Mouse (Mus musculus) forebrain, embryonic 12.5 days (tissue): ENCODE measurements around the gene Gper1. TPM values are rescaled to one million over a fixed set of nuclear protein-coding genes. Genes with fewer than 3 reads are reported as not detected.

Source experiments
- ATAC-seq: fragments of 200-750 bp; cut with Nextera tagmentation; 2 replicates; pipeline ENCODE4 v1.8.0; 2017; ENCODE audit warnings: moderate TSS enrichment; ENCODE audit not compliant: low FRiP score
- H3K27ac ChIP-seq: fragments of 300-500 bp; sonication (generic); 2 replicates; pipeline ENCODE4 v1.5.1; 2016; ENCODE audit warnings: mild to moderate bottlenecking
- H3K27me3 ChIP-seq: fragments of 300-500 bp; sonication (generic); 2 replicates; pipeline ENCODE4 v1.6.1; 2016; ENCODE audit warnings: mild to moderate bottlenecking
- H3K36me3 ChIP-seq: fragments of 300-500 bp; sonication (generic); replicated peaks from 2 replicates; pipeline ENCODE4 v1.6.1; 2016; ENCODE audit warnings: mild to moderate bottlenecking
- H3K4me1 ChIP-seq: fragments of 300-500 bp; sonication (generic); 2 replicates; pipeline ENCODE4 v1.6.1; 2016
- H3K4me2 ChIP-seq: fragments of 300-500 bp; sonication (generic); 2 replicates; pipeline ENCODE4 v1.6.1; 2016; ENCODE audit warnings: mild to moderate bottlenecking, moderate library complexity
- H3K4me3 ChIP-seq: fragments of 300-500 bp; sonication (generic); replicated peaks from 2 replicates; pipeline ENCODE4 v1.5.1; 2016; ENCODE audit warnings: mild to moderate bottlenecking
- H3K9ac ChIP-seq: fragments of 300-500 bp; sonication (generic); 2 replicates; pipeline ENCODE4 v1.6.1; 2016; ENCODE audit warnings: mild to moderate bottlenecking
- H3K9me3 ChIP-seq: fragments of 300-500 bp; sonication (generic); 2 replicates; pipeline ENCODE4 v1.6.1; 2016
- WGBS: fragments of 180-500 bp; shearing (Covaris S2); methylation state at CpG from one replicate; pipeline ENCODE4 v1.1.7; 2016; 5-methylcytosine and 5-hydroxymethylcytosine counted together
- polyA plus RNA-seq: library from polyadenylated mRNA; unstranded; fragments of >200 nt; fragmentation: Nextera tagmentation; extraction: Ambion mirVana; gene quantifications from 2 replicates; pipeline ENCODE4 v1.2.1, GENCODE M21; 2016

Gper1 gene
- polyA plus RNA-seq, 1 experiment from 2014 or later = 4.1 TPM

DNA sequence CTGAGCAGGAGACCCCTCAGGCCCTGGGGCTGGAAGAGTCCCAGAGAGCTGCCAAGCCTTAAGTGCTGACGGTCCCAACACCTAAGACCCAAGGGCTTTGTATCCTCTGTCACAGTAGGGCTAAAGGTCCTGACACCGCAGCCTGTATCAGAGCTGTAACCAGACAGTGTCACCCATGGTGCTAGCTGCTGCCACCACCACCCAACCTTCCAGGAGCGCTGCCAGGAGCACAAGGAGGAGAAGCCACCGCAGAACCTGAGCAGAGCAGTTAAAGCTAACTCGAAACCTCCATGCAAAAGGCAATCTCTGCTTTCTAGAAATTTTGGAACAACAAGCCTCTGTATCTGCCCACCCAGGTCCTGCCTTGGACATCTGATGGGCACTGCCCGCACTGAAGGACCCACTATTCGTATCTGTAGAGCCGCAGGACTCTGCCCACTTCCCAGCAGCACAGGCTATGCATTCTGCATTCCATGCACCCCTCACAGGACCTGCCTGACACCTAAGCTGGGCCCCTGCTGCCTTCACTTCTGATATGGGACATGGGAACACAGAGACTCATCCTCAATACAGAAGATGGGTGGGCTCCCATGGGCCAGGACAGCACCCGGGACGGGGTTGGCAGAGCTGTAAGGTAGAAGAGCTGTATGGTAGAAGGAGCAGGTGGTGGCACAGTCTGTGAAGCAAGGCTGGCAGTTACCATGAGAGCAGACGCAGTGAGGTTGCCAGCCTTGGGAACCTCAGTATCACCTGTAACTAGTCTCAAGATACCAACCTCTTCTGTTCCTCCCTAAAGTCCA lies 18.2 kb downstream of the Gper1 start:
- Histone ChIP-seq H3K4me2 (no peak overlapping the region), H3K9me3 (no peaks in the 10 kb centered on the region), H3K9ac (no peak overlapping the region), H3K27ac (no peak overlapping the region), H3K4me3 (no peak overlapping the region), H3K27me3 (no peaks in the 10 kb centered on the region), H3K4me1 (peaks cover 17% of the 10 kb centered on the region), H3K36me3 (no peaks in the 10 kb centered on the region)
- ATAC-seq = no peak
- WGBS = 91% methylated on average over 11 of the region's 11 CpGs

DNA sequence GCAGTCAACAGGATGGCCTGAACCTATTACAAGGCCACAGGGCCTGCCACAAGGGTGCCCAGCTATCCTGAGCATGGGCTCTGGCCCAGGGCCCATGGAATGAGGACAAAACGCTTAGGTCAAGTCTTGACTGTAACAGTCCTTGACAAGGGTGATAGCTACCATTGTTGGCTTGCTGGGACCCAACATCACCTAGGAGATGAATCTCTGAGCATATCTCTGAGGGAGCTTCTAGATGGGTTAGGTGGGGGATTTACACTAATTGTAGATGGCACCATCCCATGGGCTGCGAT lies 18.7 kb downstream of the Gper1 start:
- H3K36me3 ChIP-seq = no peaks in the 10 kb centered on the region
- H3K4me1 ChIP-seq = peaks cover 18% of the 10 kb centered on the region
- no peak overlapping the region for H3K27ac ChIP-seq
- H3K27me3 ChIP-seq = no peaks in the 10 kb centered on the region
- no peak for ATAC-seq
- 87% methylated on average over 2 of the region's 2 CpGs for WGBS
- no peaks in the 10 kb centered on the region for H3K9me3 ChIP-seq
- H3K9ac ChIP-seq = no peak overlapping the region
- no peak overlapping the region for H3K4me3 ChIP-seq
- H3K4me2 ChIP-seq = no peak overlapping the region

DNA sequence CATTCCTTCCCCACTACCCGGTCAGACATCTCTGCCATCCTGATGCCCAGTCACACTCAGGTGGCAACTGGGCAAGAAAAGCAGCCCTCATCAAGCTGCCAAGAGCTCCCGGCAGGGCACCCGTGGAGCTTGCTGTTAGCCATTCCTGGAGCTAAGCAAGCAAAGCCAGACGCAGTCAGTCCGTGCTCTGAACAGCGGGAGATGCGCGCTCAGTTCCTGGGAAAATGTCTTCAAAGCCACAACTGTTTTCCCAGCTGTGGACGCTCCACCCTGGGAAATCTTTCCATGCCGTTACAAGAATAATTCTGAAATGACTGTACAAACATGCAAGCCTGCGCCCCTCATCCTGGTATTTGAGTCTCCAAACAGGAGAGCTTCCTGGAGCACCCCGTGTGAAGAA lies 19.5 kb downstream of the Gper1 start:
- no peaks in the 10 kb centered on the region for H3K27me3 ChIP-seq
- no peak overlapping the region for H3K4me2 ChIP-seq
- H3K36me3 ChIP-seq = no peaks in the 10 kb centered on the region
- H3K27ac ChIP-seq = 0 out of 2 replicates have a peak overlapping the region, but pooled peaks have one; percentile 31
- H3K9me3 ChIP-seq = no peaks in the 10 kb centered on the region
- WGBS = 87% methylated on average over 12 of the region's 12 CpGs
- no peak overlapping the region for H3K4me3 ChIP-seq
- no peak overlapping the region for H3K9ac ChIP-seq
- peaks cover 18% of the 10 kb centered on the region for H3K4me1 ChIP-seq
- ATAC-seq = no peak

DNA sequence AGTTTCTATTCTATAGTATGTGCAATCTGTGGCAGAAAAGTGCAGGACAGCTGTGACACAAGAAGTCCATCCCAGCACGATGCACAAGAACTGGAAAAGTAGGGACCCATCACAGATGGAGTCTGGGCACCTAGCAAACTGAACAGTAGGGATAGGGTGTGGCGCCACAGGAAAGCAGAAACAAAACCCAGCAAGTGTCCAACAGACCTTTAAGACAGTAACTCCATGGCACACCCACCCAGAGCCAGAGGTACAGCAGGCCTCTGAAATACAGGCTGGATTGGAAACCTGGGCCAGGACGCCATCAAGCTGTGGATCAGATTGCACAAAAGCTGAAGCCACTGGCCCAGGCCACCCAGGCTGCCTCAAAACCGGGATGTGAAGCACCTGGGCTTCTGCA lies 20.0 kb downstream of the Gper1 start:
- Histone ChIP-seq H3K4me3 (no peak overlapping the region), H3K36me3 (no peaks in the 10 kb centered on the region), H3K27me3 (no peaks in the 10 kb centered on the region), H3K9me3 (no peaks in the 10 kb centered on the region), H3K27ac (0 out of 2 replicates have a peak overlapping the region, but pooled peaks have one; percentile 31), H3K9ac (no peak overlapping the region), H3K4me2 (no peak overlapping the region), H3K4me1 (peaks cover 18% of the 10 kb centered on the region)
- WGBS = 91% methylated on average over 4 of the region's 4 CpGs
- ATAC-seq = no peak

DNA sequence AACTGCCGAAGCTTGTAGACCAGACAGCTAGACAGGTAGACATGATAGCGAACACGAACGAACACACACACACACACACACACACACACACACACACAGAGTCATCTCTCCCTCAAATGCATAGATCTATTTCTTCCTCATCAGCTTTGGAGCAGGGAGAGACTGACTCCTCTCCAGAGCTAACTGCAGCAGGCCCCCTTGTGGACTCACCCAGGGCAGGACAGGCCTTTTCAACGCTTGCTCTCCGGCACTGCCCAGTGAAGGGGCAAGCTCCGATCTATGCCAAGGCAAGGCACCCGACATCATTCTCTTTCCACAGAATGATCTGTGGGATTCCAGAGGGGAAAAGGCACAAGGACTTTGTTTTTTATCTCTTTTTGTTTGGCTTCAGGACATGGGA lies 22.3 kb downstream of the Gper1 start:
- Histone ChIP-seq H3K9ac (no peak overlapping the region), H3K27ac (no peak overlapping the region), H3K9me3 (no peaks in the 10 kb centered on the region), H3K27me3 (no peaks in the 10 kb centered on the region), H3K4me1 (peaks cover 26% of the 10 kb centered on the region), H3K36me3 (no peaks in the 10 kb centered on the region), H3K4me2 (no peak overlapping the region), H3K4me3 (no peak overlapping the region)
- WGBS = 89% methylated on average over 8 of the region's 8 CpGs
- ATAC-seq = no peak

DNA sequence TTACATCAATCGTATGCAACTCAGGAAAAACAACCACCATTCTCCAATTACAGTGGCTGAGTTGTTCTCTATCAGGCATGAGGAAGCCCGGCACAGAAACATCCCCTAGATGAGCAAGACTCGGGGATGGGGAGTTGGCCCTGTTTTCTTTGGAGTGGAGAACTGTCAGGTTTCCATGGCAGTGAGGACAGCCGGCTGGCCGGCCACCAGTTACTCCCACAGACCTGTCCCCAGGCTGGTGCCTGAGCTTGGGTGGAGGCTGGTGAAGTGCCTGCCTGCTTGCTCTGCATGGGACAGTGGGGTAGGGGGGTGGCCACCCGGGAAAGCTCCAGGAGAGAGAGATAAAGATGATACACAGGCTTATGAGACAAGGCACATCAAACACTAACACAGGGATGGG lies 25.1 kb downstream of the Gper1 start:
- Histone ChIP-seq H3K27me3 (no peaks in the 10 kb centered on the region), H3K9ac (no peak overlapping the region), H3K4me1 (peaks cover 23% of the 10 kb centered on the region), H3K27ac (no peak overlapping the region), H3K9me3 (no peaks in the 10 kb centered on the region), H3K4me2 (no peak overlapping the region), H3K4me3 (no peak overlapping the region), H3K36me3 (peaks cover 6% of the 10 kb centered on the region)
- ATAC-seq = no peak
- 80% methylated on average over 6 of the region's 6 CpGs for WGBS

DNA sequence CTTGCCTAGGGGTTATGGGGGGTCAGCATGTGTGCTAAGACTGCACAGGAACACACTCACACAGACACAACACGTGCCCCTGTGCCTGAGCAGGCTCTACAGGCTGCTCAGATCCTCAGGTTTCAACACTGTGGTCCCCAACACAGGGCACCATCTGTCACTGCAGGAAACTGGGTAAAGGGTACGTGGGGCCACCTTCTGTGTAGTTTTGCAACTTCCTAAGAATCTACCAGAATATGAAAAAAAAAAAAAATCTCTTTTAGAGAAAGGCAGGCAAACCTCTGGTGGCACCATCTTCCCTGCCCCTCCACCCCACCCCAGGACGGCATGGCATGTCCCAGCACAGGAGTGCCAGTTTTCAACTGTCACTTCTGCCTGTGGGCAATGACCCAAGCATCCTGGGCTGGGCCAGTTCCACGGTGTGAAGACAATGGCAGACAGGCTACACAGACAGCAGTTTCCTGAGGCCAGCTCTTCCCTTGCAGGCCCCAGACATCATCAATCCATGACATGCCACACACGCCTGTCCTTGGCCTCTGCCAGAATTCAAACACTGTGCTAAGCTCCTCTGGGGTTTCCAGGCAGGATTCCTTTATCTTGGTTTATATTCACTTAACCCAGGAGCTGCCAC lies 26.3 kb downstream of the Gper1 start:
- Histone ChIP-seq H3K4me2 (no peak overlapping the region), H3K9me3 (no peaks in the 10 kb centered on the region), H3K36me3 (peaks cover 8% of the 10 kb centered on the region), H3K4me3 (no peak overlapping the region), H3K4me1 (peaks cover 21% of the 10 kb centered on the region), H3K27me3 (no peaks in the 10 kb centered on the region), H3K9ac (0 out of 2 replicates have a peak overlapping the region, but pooled peaks have one; percentile 31), H3K27ac (peak overlapping the region; percentile 27; the same call in 1 of the 2 replicates)
- no peak for ATAC-seq
- 61% methylated on average over 5 of the region's 5 CpGs for WGBS

DNA sequence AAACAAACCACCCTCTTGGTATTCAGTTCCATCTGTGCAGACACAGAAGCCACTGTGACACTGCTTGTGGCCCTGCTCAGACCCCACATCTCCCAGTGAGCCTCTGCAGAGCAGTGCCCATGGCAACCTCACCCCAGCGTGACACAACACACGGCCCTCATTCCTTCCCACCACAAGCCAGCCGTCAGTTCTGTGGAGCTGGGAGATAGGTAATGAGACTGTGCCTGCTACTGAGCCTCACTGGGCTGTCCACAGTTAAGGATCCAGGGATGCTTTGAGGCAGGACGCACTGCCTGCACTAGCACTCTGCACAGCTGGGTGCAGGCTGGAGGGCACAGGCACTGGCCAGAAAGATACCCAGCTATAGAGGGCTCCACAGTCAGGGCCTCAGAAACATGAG lies 27.0 kb downstream of the Gper1 start:
- Histone ChIP-seq H3K36me3 (peaks cover 11% of the 10 kb centered on the region), H3K27me3 (no peaks in the 10 kb centered on the region), H3K27ac (peak overlapping the region; percentile 27; the same call in 1 of the 2 replicates), H3K4me3 (no peak overlapping the region), H3K9ac (0 out of 2 replicates have a peak overlapping the region, but pooled peaks have one; percentile 31), H3K4me2 (no peak overlapping the region), H3K9me3 (no peaks in the 10 kb centered on the region), H3K4me1 (peaks cover 19% of the 10 kb centered on the region)
- 62% methylated on average over 4 of the region's 4 CpGs for WGBS
- ATAC-seq = no peak

DNA sequence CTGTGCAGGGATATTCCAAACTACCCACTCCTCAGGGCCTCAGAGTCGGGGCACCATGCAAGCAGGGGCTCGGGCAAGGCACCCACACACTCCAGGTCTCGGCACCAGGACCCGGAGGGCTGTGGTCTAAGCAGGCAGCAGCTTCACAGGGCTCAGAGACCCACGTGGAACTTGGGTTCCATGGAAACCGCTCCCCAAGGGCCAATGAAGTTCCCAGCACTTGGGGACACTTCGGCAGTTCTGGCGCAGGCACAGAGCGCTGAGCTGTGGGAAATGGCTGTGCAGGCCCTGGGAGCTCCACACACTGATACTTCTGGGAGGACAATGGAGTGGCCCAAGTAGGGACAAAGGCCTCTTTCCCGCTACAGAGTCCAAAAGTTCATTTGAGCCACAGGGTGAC lies 30.1 kb downstream of the Gper1 start:
- no peak overlapping the region for H3K27ac ChIP-seq
- no peak overlapping the region for H3K9ac ChIP-seq
- ATAC-seq = no peak
- H3K4me2 ChIP-seq = no peak overlapping the region
- no peak overlapping the region for H3K4me3 ChIP-seq
- no peaks in the 10 kb centered on the region for H3K27me3 ChIP-seq
- peaks cover 14% of the 10 kb centered on the region; the same call in 1 of the 2 replicates for H3K4me1 ChIP-seq
- H3K36me3 ChIP-seq = peaks cover 14% of the 10 kb centered on the region
- 87% methylated on average over 10 of the region's 10 CpGs for WGBS
- no peaks in the 10 kb centered on the region for H3K9me3 ChIP-seq

DNA sequence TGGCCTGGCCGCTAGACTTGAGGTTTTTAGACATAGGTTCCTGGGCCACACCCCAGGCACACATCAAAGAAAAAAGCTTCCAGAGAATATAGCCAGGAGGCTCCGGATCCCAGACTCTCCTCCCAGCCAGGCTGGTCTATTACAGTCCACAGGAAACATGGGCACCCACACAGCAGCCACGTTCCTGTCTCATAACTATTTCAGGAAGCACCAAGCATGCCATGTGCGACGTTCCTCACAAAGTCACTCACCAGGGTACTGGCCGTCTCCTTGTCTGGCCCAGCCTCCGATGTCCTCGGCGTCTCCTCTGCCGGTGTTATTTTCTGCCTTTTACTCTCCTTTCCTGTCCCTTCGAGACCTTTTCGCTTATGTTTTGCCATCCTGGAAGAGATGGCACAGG lies 32.2 kb downstream of the Gper1 start:
- Histone ChIP-seq H3K4me3 (no peak overlapping the region), H3K9ac (no peak overlapping the region), H3K4me2 (no peak overlapping the region), H3K9me3 (no peaks in the 10 kb centered on the region), H3K27me3 (no peaks in the 10 kb centered on the region), H3K36me3 (peaks cover 14% of the 10 kb centered on the region), H3K4me1 (peaks cover 14% of the 10 kb centered on the region), H3K27ac (no peak overlapping the region)
- no peak for ATAC-seq
- WGBS = 93% methylated on average over 12 of the region's 12 CpGs

DNA sequence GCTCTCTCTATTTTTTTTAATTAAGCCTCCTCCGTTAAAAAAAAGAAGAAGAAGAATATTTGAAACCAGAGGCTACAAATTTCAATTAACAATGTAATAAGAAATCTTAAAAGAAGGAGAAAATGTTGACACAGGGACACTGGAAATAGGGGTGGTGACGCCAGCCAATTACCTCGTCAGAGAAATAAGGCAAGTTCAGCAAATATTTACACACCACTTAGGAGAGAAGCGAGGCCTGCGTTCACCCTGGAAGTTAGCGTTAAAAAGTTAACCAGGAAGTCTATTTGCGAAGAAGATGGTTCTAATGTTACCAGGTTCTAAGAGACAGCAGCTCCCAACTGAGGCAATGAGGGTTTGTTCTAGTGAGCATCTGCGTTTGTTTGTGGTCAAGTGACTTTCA lies 34.3 kb downstream of the Gper1 start:
- Histone ChIP-seq H3K9ac (no peak overlapping the region), H3K4me3 (no peak overlapping the region), H3K27me3 (0 out of 2 replicates have a peak, but pooled peaks cover 3% of the 10 kb centered on the region), H3K36me3 (peaks cover 14% of the 10 kb centered on the region), H3K9me3 (no peaks in the 10 kb centered on the region), H3K4me2 (no peak overlapping the region), H3K27ac (no peak overlapping the region), H3K4me1 (peaks cover 20% of the 10 kb centered on the region)
- 94% methylated on average over 8 of the region's 8 CpGs for WGBS
- no peak for ATAC-seq

DNA sequence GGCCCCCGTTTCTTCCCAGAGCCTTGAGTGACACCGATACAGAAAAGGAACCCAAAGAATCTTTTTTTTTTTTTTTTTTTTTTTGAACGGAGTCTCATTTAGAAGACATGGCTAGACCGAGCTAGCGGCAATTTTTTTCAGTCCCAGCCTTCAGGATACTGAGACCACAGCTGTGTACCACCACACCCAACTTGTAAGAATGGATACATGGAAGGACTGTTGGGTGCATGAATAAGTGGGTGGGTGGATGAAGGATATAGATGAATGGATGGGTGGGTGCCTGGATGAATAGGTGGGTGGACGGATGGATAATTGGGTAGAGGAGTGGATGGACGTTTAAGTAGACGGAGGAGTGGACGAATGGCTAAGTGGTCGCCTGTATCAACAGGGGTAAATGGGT lies 37.0 kb downstream of the Gper1 start:
- Histone ChIP-seq H3K4me3 (peak overlapping the region; percentile 71), H3K27me3 (peaks cover 8% of the 10 kb centered on the region; the same call in 1 of the 2 replicates), H3K4me1 (peaks cover 20% of the 10 kb centered on the region), H3K4me2 (peak overlapping the region; percentile 83), H3K36me3 (peaks cover 3% of the 10 kb centered on the region), H3K9ac (peak overlapping the region; percentile 63), H3K27ac (no peak overlapping the region), H3K9me3 (no peaks in the 10 kb centered on the region)
- WGBS = 9% methylated on average over 10 of the region's 10 CpGs
- ATAC-seq = peak; percentile 56
